Comparison of ENCODE assay signal across 31 mouse cellular contexts in genomic region chr7:145242028-145242427, GRCm38 (mm10). TPM values are rescaled to one million over a fixed set of nuclear protein-coding genes. Genes with fewer than 3 reads are reported as not detected.
DNase-seq lines count a peak whose midpoint lies in the region; ATAC-seq and TF ChIP-seq lines count a peak whose summit lies in the region.
"Had no signal": no experiment of that assay in that cellular context is flagged by ENCODE, and none has a peak within 500 bp of the region (broad histone marks: within the 10 kb centered on the region; RNA-seq: fewer than 3 reads in every experiment).

No protein-coding gene starts in this region.

- no peak for TF ChIP-seq CTCF in kidney, adult 2 months (conservative IDR thresholded peaks at IDR 0.05; ENCODE audit: insufficient read depth, insufficient read length, low read depth, low read length)

- no peak overlapping the region for H3K9ac ChIP-seq in kidney, embryonic 16.5 days (replicated peaks; ENCODE audit: low read length)
- H3K9ac ChIP-seq: hindbrain, embryonic 13.5 days; limb, embryonic 15.5 days; liver, embryonic 15.5 days; lung, embryonic 14.5 days; neural tube, embryonic 15.5 days had no signal

- no peaks in the 10 kb centered on the region for H3K9me3 ChIP-seq in kidney, embryonic 16.5 days (ENCODE audit: low read length)
- H3K9me3 ChIP-seq: hindbrain, embryonic 13.5 days; limb, embryonic 15.5 days; liver, embryonic 15.5 days; neural tube, embryonic 15.5 days had no signal

- WGBS in kidney, adult 2 months: 36% methylated on average over 9 of the region's 9 CpGs
- WGBS in kidney, embryonic 16.5 days: 62% methylated on average over 9 of the region's 9 CpGs

- peaks cover 39% of the 10 kb centered on the region for H3K4me1 ChIP-seq in kidney, adult 2 months (ENCODE audit: control insufficient read depth, insufficient read depth, low read length)
- H3K4me1 ChIP-seq in kidney, embryonic 16.5 days (ENCODE audit: insufficient read depth, low read length): peaks cover 36% of the 10 kb centered on the region
- H3K4me1 ChIP-seq: liver, embryonic 15.5 days had no signal

- peak; percentile 56 for DNase-seq in cerebellum, adult 9-11 months
- no peak for DNase-seq in cerebellum, adult 8-10 months
- peak; percentile 96 for DNase-seq in kidney, adult 2 months
- peak; percentile 96 for DNase-seq in kidney, adult 9 months
- peak; percentile 55 to 73 for DNase-seq in kidney, postnatal 4 days
- no peak for DNase-seq in ovary, postnatal 36 days (ENCODE audit: low spot score)
- DNase-seq in layer of hippocampus, adult 9-11 months: no peak
- DNase-seq: adrenal gland, adult 2 months; cerebellum, postnatal 14 days; gastrocnemius, postnatal 25 days; heart, adult 18-20 months; heart, postnatal 4 days; left cerebral cortex, postnatal 4 days; lung, embryonic 14.5 days; lung, postnatal 14 days; midbrain, embryonic 14.5 days; right cerebral cortex, postnatal 25 days; spleen, adult 18-20 months; thymus, adult 2 months; thymus, postnatal 4 days had no signal

- no peaks in the 10 kb centered on the region for H3K36me3 ChIP-seq in kidney, adult 2 months (ENCODE audit: control insufficient read depth, insufficient read depth, low read length)
- H3K36me3 ChIP-seq in kidney, embryonic 16.5 days (ENCODE audit: insufficient read depth, low read length): no peaks in the 10 kb centered on the region
- H3K36me3 ChIP-seq: hindbrain, embryonic 13.5 days; limb, embryonic 15.5 days; liver, embryonic 15.5 days; neural tube, embryonic 15.5 days had no signal

- TF ChIP-seq POLR2A in kidney, adult 2 months (IDR thresholded peaks at IDR 0.05; ENCODE audit: low read depth, low read length): no peak

- no peak overlapping the region for H3K4me3 ChIP-seq in kidney, adult 2 months (ENCODE audit: insufficient read depth, low read depth, low read length)
- H3K4me3 ChIP-seq in kidney, embryonic 16.5 days (ENCODE audit: low read length): no peak overlapping the region
- H3K4me3 ChIP-seq: hindbrain, embryonic 13.5 days; limb, embryonic 15.5 days; liver, embryonic 15.5 days; neural tube, embryonic 15.5 days had no signal

- H3K27me3 ChIP-seq in kidney, adult 2 months (replicated peaks; ENCODE audit: control insufficient read depth, insufficient read depth, low read length): no peaks in the 10 kb centered on the region
- H3K27me3 ChIP-seq in kidney, embryonic 16.5 days (ENCODE audit: insufficient read depth, low read length): no peaks in the 10 kb centered on the region
- H3K27me3 ChIP-seq: limb, embryonic 15.5 days; liver, embryonic 15.5 days had no signal

- H3K27ac ChIP-seq in kidney, adult 2 months (ENCODE audit: insufficient read depth, low read depth, low read length): peak overlapping the region; percentile 74
- H3K27ac ChIP-seq in kidney, embryonic 16.5 days (ENCODE audit: low read length): no peak overlapping the region
- H3K27ac ChIP-seq: hindbrain, embryonic 13.5 days; limb, embryonic 15.5 days; liver, embryonic 15.5 days; neural tube, embryonic 15.5 days had no signal

- no peak overlapping the region for H3K4me2 ChIP-seq in kidney, embryonic 16.5 days (replicated peaks; ENCODE audit: low read depth, low read length)
- H3K4me2 ChIP-seq: heart, embryonic 11.5 days; hindbrain, embryonic 13.5 days; limb, embryonic 15.5 days; liver, embryonic 15.5 days; lung, embryonic 14.5 days; neural tube, embryonic 15.5 days had no signal

- ATAC-seq in kidney, embryonic 16.5 days (ENCODE audit: low FRiP score, low TSS enrichment): no peak
- ATAC-seq: activated CD4-positive, CD25-positive, alpha-beta regulatory T cell, adult 4 months; CD4-positive, CD25-positive, alpha-beta regulatory T cell, adult 4 months; intestine, embryonic 16.5 days had no signal

RNA-seq across cellular contexts. Expression of gene 1810010D01Rik, which starts 34.1 kb away (rescaled TPM):
- polyA plus RNA-seq in kidney, adult 2 months (2012; rRNA removed): 0.42 and 0.88 TPM in 2 replicates
- polyA plus RNA-seq in kidney, embryonic 16.5 days (2015; fragmentation: Nextera tagmentation; extraction: Ambion mirVana): 0.27 and 0.30 TPM in 2 replicates
- polyA plus RNA-seq: activated CD4-positive, CD25-positive, alpha-beta regulatory T cell, adult 4 months; CD4-positive, CD25-positive, alpha-beta regulatory T cell, adult 4 months; forebrain, embryonic 14.5 days; heart, embryonic 11.5 days; heart, embryonic 16.5 days; hindbrain, embryonic 13.5 days; neural tube, embryonic 15.5 days had no signal

RNA-seq across cellular contexts. Expression of gene Tpcn2, which starts 41.8 kb away (rescaled TPM):
- polyA plus RNA-seq in kidney, adult 2 months (2012; rRNA removed): 9.5 and 11.7 TPM in 2 replicates
- 11.4 and 12.2 TPM in 2 replicates for polyA plus RNA-seq in kidney, embryonic 16.5 days (2015; fragmentation: Nextera tagmentation; extraction: Ambion mirVana)

RNA-seq across cellular contexts. Expression of gene Mrgprf, which starts 58.6 kb away (rescaled TPM):
- 6.5 and 8.9 TPM in 2 replicates for polyA plus RNA-seq in kidney, adult 2 months (2012; rRNA removed)
- 3.5 and 3.8 TPM in 2 replicates for polyA plus RNA-seq in kidney, embryonic 16.5 days (2015; fragmentation: Nextera tagmentation; extraction: Ambion mirVana)
- polyA plus RNA-seq: activated CD4-positive, CD25-positive, alpha-beta regulatory T cell, adult 4 months; CD4-positive, CD25-positive, alpha-beta regulatory T cell, adult 4 months had no signal

Comparison
In these comparisons a context has a peak if more than half of its experiments do, and no peak if none do; other contexts are left out.
1. DNase-seq: peak in cerebellum, adult 9-11 months (single experiment), kidney, adult 2 months (single experiment), kidney, adult 9 months (single experiment) and kidney, postnatal 4 days (2 of 2); none in cerebellum, adult 8-10 months (single experiment), ovary, postnatal 36 days (single experiment) and layer of hippocampus, adult 9-11 months (single experiment).